Mouse (Mus musculus): ENCODE measurements around the gene Cx3cr1.

The Cx3cr1 gene

DNA sequence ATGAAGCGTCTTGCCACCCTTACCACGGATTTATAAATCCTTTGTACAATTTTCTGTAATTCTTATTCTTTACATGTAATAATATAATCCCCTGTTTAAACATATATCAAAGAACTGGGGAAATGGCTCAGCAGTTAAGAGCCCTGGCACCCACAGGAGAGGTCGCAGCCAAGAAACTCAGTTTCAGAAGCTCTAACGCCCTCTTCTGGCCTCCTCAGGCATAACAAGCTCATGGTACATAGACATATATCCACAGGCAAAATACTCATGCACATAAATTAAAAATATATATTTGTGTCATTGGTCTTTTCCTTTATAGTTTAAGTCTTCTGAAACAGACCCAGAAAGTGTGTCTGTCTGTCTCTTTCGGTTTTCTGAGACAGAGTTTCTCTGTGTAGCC, 95.1 kb downstream of the Cx3cr1 start:
- peak; percentile 60 for DNase-seq (ENCODE audit: low read depth, low spot score)
- Histone ChIP-seq H3K27me3 (ENCODE audit: control insufficient read depth, insufficient read depth, low read length, poor library complexity, severe bottlenecking) (no peaks in the 10 kb centered on the region), H3K36me3 (ENCODE audit: control insufficient read depth, insufficient read depth, low read length, poor library complexity, severe bottlenecking) (peaks cover 13% of the 10 kb centered on the region)

DNA sequence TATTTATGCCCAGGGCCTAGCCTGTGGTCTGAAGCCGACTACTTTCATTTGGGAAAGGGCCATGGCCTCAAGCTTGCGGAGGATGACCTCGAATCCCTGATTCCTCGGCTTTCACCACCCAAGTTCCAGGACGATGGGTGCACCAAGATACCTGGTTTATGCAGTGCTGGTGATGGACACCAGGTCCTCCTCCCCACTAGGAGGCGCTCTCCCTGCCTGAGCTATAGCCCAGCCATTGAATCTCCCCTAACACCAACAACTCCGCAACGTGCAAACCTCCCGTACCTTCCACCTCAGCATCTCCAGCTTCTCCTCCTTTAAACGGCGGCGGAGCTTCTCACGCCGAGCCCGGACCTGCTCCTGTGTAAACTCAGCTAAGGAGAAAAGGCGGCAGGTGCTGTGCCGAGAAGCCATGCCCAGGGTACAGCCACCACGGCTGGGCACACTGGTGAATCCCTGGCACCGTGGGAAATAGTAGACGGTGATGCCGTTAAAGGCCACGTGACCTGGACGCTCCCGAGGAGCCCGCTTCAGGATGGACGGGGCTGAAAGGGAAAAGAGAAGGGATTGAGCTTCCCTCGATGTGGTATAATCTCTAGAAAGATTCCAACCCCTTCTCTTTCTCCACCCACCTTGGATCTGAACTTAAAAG, 95.7 kb downstream of the Cx3cr1 start:
- DNase-seq (ENCODE audit: low read depth, low spot score), result peak; percentile 73
- peaks cover 13% of the 10 kb centered on the region for H3K36me3 ChIP-seq (ENCODE audit: control insufficient read depth, insufficient read depth, low read length, poor library complexity, severe bottlenecking)

DNA sequence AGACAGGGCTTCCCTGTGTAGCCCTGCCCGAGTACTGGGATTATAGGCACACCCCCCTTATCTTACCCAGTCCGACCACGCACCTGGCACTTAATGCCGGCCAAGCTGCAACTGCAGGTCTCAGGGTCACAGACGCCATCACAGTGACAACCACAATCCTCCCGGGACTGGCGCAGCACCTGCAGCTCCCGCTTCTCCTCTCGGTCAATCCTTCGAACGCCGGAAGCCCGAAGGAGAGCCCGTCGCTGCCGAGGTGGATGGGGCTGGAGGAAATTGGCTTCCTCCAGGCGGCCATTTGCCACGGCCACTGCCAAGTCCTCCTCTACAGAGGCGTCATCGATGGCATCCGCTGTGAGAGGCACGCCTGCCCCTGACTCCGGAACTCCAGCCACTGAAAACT, 96.4 kb downstream of the Cx3cr1 start:
- H3K27me3 ChIP-seq (ENCODE audit: control insufficient read depth, insufficient read depth, low read length, poor library complexity, severe bottlenecking), result no peaks in the 10 kb centered on the region
- peaks cover 13% of the 10 kb centered on the region for H3K36me3 ChIP-seq (ENCODE audit: control insufficient read depth, insufficient read depth, low read length, poor library complexity, severe bottlenecking)
- no peak for DNase-seq (ENCODE audit: low read depth, low spot score)

More for the DNA sequence above, 95.7 kb downstream of the Cx3cr1 start:
- no peaks in the 10 kb centered on the region for H3K27me3 ChIP-seq (ENCODE audit: control insufficient read depth, insufficient read depth, low read length, poor library complexity, severe bottlenecking)

DNA sequence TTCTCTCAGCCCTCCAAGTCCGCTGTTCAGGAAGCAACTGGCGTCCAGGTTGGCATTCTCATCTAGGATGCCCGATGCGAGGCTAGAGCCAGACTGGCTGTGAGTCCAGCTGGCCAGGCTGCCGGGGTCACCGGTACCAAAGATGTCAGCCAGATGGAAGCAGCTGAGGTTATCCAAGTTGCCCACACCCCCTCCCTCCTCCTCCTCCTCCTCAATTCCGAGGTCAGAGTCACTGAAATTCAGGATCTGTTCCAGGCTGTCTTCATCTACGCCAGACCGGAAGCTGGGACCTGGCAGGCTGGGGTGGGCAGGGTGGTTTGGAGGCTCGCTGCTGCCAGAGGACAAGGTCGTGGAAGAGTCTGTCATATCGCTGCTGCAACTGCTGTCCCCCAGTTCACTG, 97.1 kb downstream of the Cx3cr1 start:
- DNase-seq (ENCODE audit: low read depth, low spot score), result no peak
- H3K27me3 ChIP-seq (ENCODE audit: control insufficient read depth, insufficient read depth, low read length, poor library complexity, severe bottlenecking), result no peaks in the 10 kb centered on the region

DNA sequence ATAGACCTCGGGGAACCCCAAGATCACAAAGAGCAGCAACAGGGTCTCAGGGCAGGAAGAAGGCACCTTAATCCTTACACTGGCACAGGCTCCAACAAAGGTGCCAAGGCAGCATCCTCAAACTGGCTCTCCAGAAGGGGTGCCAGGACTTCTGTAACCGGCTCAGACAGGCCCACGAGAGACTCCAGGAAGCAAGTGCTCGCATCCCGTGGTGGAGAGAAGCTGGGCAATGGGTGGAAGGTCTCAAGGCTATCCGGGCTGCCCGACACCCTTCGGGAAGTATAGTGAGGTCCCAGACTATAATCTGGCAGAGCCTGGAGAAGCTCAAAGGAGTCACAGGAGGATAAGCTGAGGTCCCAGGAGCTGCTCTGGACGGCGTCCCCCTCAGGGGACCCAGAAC, 97.5 kb downstream of the Cx3cr1 start:
- H3K27me3 ChIP-seq (ENCODE audit: control insufficient read depth, insufficient read depth, low read length, poor library complexity, severe bottlenecking), result no peaks in the 10 kb centered on the region
- DNase-seq (ENCODE audit: low read depth, low spot score), result no peak
- peaks cover 13% of the 10 kb centered on the region for H3K36me3 ChIP-seq (ENCODE audit: control insufficient read depth, insufficient read depth, low read length, poor library complexity, severe bottlenecking)

More for the DNA sequence above, 97.1 kb downstream of the Cx3cr1 start:
- peaks cover 13% of the 10 kb centered on the region for H3K36me3 ChIP-seq (ENCODE audit: control insufficient read depth, insufficient read depth, low read length, poor library complexity, severe bottlenecking)

DNA sequence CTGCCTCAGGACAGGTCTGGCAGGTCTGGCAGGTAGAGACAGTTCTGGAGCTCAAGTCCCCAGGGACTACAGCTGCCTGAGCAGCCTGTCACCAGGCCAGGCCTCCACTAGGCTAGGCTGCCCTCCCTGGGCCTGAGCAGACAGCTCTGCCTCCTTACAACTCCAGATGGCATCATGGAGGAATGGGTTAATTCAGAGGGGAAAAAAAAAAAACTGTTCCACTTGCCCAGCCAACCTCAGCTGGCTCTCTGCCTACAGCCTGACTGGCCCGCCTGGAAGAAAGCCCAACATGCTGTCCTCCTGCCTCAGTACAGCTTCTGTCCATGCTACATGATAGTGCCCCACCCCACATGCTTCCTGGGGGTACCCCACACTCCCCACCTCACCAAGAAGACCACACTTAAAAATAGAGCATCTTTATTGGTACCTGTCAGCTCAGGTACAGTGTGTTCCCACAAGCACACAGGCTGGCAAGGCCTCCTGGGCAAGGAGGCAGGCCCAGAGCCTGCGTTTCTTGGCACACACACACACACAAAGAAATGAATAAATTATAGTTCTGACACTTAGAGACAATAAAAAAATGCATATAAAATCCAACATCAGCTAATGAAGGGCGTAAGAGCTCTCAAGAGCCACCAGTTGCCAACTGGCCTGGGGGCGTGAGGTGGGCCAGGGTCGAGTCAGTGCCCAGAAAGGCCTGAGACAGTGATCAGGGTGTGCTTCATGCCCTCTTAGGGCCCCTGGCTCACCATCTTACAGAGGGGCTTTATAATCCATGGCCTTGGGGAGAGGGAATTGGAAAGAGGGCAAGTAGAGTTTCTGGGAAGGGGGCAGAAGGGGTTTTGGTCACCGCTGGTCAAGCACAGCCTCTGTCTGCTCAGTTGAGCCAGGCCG, 98.7 kb downstream of the Cx3cr1 start:
- Histone ChIP-seq H3K36me3 (ENCODE audit: control insufficient read depth, insufficient read depth, low read length, poor library complexity, severe bottlenecking) (peaks cover 13% of the 10 kb centered on the region), H3K27me3 (ENCODE audit: control insufficient read depth, insufficient read depth, low read length, poor library complexity, severe bottlenecking) (no peaks in the 10 kb centered on the region)
- peak; percentile 48 for DNase-seq (ENCODE audit: low read depth, low spot score)

DNA sequence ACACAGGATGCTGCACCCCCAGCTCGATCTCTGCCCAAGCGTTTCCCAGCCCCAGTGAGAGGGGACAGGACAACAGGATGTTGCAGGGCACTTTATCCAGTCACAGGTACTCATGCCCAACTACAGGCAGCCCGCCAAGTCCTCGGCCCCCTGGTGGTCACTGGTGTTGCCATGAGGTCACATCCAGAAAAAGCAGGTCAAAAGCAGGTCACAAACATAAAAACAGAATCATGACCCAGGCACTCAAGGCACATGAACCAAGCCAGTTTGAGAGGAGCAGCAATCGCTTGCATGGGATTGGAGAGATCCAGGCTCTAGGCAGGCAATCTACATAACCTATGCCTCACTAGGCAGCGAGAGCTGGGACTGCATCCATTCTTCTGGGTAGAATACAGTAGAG, 99.5 kb downstream of the Cx3cr1 start:
- Histone ChIP-seq H3K36me3 (ENCODE audit: control insufficient read depth, insufficient read depth, low read length, poor library complexity, severe bottlenecking) (peaks cover 13% of the 10 kb centered on the region), H3K27me3 (ENCODE audit: control insufficient read depth, insufficient read depth, low read length, poor library complexity, severe bottlenecking) (no peaks in the 10 kb centered on the region)
- DNase-seq (ENCODE audit: low read depth, low spot score), result peak; percentile 70

DNA sequence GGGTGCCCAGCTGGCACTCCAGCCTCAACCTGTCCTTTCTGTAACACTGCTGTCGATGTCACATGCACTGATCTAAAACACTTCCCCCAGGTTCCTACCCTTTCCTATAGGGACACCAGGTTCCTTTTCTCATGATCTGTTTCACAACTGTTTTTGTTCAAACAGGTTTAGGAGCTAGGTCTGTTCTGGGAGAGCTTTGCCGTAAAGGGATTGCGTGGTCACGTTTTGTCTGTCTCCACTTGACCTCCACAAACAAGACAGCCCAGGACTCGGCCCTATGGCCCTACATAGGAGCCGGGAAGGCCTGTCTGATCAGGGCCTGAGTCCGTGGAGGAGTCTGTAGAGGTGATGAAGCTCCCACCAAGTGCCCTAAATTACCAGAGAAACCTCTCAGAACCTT, 99.9 kb downstream of the Cx3cr1 start:
- no peaks in the 10 kb centered on the region for H3K27me3 ChIP-seq (ENCODE audit: control insufficient read depth, insufficient read depth, low read length, poor library complexity, severe bottlenecking)
- no peak for DNase-seq (ENCODE audit: low read depth, low spot score)
- H3K36me3 ChIP-seq (ENCODE audit: control insufficient read depth, insufficient read depth, low read length, poor library complexity, severe bottlenecking), result peaks cover 13% of the 10 kb centered on the region

DNA sequence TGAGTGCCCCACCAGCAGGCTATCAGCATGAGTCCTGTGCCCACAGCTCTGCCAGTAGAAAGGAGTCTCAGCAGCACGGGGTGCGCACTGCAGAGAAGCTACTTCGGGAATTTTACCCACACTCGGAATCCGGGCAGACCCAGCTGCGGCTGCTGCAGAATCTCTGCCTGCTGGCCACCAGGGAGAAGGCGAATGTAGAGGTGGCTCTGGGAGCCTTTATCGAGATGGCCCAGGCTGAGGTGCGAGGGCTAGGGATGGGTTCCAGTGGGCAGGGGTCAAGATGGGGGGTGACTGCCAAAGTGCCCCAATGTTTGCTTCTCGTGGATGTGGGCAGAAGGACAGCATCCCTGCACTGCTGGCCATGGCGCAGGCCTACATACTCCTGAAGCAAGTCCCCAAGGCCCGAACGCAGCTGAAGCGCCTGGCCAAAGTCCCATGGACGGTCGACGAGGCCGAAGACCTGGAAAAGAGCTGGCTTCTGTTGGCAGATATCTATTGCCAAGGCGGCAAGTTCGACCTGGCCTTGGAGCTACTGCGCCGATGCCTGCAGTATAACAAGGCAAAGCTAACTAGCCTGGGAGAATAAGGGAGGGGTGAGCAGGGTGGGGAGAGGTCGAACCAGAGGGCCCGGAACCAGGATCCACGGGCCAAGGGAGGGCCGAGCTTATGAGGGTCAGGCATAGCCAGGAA, 103.3 kb downstream of the Cx3cr1 start:
- DNase-seq (ENCODE audit: low read depth, low spot score), result no peak

DNA sequence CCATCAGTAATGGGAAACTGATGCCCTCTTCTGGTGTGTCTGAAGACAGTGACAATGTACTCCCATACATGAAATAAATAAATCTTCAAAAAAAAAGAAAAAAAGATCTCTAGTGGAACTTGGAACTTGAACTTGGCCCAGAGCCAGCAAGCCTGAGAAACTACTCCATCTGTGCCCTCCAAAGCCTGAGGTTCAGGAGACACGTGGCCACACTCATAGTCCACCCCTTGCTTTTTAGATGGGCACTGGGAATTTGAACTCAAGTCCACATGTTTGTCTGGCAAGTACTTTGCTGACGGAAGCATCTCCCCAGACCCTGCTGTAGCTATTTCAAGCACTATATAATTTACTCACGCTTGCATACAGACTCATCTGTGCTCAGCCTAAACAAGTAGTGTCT, 104.5 kb downstream of the Cx3cr1 start:
- no peaks in the 10 kb centered on the region for H3K27me3 ChIP-seq (ENCODE audit: control insufficient read depth, insufficient read depth, low read length, poor library complexity, severe bottlenecking)
- H3K36me3 ChIP-seq (ENCODE audit: control insufficient read depth, insufficient read depth, low read length, poor library complexity, severe bottlenecking), result no peaks in the 10 kb centered on the region
- DNase-seq (ENCODE audit: low read depth, low spot score), result no peak

More for the DNA sequence above, 103.3 kb downstream of the Cx3cr1 start:
- no peaks in the 10 kb centered on the region for H3K27me3 ChIP-seq (ENCODE audit: control insufficient read depth, insufficient read depth, low read length, poor library complexity, severe bottlenecking)
- H3K36me3 ChIP-seq (ENCODE audit: control insufficient read depth, insufficient read depth, low read length, poor library complexity, severe bottlenecking), result no peaks in the 10 kb centered on the region

DNA sequence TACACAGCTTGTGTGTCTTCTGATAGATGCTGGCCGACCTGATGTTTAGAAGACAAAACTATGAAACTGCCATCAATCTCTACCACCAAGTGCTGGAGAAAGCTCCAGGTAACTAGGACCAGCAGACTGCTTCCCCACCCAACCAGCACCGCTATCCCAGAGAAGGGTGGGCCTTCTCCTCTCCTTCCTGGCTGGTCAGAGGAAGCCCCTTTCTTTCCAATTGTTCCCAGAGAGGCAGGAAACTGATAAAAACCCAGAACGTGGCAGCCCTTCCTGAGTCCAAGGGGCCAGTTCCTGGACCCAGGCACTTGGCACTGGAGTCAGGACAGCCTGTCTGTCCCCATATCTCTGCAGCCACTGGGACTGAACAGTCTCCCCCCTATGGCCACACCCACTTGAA, 105.5 kb downstream of the Cx3cr1 start:
- Histone ChIP-seq H3K36me3 (ENCODE audit: control insufficient read depth, insufficient read depth, low read length, poor library complexity, severe bottlenecking) (no peaks in the 10 kb centered on the region), H3K27me3 (ENCODE audit: control insufficient read depth, insufficient read depth, low read length, poor library complexity, severe bottlenecking) (no peaks in the 10 kb centered on the region)
- DNase-seq (ENCODE audit: low read depth, low spot score), result no peak

DNA sequence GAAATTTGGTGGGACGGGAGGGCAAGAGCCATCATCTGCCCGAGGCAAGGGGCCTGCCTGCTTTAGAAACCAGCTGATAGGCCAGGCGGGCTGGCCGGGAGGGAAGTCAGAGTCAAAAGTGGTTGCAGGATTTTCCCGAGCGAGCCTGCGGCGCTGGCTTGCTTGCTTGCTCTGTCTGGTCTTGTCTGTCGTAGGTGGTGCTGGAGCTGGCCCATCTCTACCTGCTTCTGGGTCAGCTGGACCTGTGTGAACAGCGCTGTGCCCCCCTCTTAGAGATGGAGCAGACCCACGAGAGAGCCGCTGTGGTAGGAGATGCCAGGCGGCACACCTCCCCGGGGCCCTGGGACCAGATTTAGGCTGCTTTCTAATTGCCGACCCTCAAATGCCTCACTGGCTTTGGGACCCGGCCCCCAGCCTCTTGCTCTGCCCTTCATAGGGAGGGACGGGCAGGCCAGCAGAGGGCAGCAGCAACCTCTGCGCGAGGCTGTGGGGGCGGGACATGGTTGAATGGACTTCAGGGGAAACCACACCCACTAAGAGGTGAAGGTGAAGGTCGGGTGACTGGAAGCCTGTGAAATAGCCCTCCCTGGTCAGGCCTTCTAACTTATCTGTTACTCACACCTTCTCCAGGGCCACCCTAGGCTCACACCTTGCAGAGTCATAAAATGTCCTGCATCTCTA, 106.6 kb downstream of the Cx3cr1 start:
- Histone ChIP-seq H3K36me3 (ENCODE audit: control insufficient read depth, insufficient read depth, low read length, poor library complexity, severe bottlenecking) (no peaks in the 10 kb centered on the region), H3K27me3 (ENCODE audit: control insufficient read depth, insufficient read depth, low read length, poor library complexity, severe bottlenecking) (no peaks in the 10 kb centered on the region)
- DNase-seq (ENCODE audit: low read depth, low spot score), result peak; percentile 92

DNA sequence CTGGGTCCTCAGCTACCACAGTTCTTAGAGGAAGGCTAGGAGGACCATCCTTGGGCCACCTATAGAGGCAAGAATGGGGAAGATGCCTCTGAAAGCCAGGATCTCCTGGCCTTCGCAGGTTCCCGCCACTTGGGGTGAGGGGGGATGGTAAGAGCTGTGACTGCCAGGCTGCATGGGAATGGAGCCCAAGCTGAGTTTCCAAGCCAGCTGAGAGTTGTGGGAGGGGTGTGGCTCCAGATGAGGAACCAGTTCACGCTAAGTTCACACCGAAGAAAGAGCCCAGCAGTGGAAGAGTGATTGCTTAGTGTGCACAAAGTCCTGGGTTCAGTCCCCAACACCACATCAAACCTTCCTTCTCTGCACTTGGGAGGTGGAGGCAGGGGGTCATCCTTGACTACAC, 107.5 kb downstream of the Cx3cr1 start:
- H3K27me3 ChIP-seq (ENCODE audit: control insufficient read depth, insufficient read depth, low read length, poor library complexity, severe bottlenecking), result no peaks in the 10 kb centered on the region
- H3K36me3 ChIP-seq (ENCODE audit: control insufficient read depth, insufficient read depth, low read length, poor library complexity, severe bottlenecking), result no peaks in the 10 kb centered on the region
- no peak for DNase-seq (ENCODE audit: low read depth, low spot score)

DNA sequence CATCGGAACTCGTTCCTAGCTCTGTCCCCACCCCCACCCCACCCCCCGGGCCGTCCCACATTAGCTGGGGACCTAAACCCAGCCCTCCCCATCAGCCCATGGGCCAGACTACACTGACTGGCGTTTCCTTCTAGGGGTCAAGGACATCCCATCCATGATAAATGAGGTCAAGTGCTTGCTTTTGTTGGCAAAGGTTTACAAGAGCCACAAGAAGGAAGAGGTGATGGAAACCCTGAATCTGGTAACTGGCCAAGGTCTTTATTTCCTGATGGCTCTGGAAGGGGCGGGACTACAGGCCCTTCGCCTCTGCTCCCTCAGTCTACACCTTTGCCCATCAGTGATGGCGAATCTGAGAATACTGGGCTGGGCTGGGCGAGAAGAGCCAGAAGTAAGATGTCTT, 110.8 kb downstream of the Cx3cr1 start:
- no peaks in the 10 kb centered on the region for H3K27me3 ChIP-seq (ENCODE audit: control insufficient read depth, insufficient read depth, low read length, poor library complexity, severe bottlenecking)
- H3K36me3 ChIP-seq (ENCODE audit: control insufficient read depth, insufficient read depth, low read length, poor library complexity, severe bottlenecking), result no peaks in the 10 kb centered on the region
- DNase-seq (ENCODE audit: low read depth, low spot score), result no peak
